Mouse (Mus musculus) testis, adult 2 months (tissue): ENCODE results near the gene Rgs21.

Experiments used
- CTCF ChIP-seq: fragments of 200-500 bp; IDR thresholded peaks from 2 replicates; pipeline ENCODE4 v1.5.1; 2012; ENCODE audit warnings: low read depth, mild to moderate bottlenecking, inconsistent platforms, low read length, moderate library complexity; ENCODE audit not compliant: control insufficient read depth, insufficient read depth, insufficient replicate concordance
- POLR2A ChIP-seq: fragments of 200-500 bp; IDR thresholded peaks from 2 replicates; pipeline ENCODE4 v1.6.1; 2012; ENCODE audit warnings: low read depth, mild to moderate bottlenecking, inconsistent platforms, low read length, moderate library complexity; ENCODE audit not compliant: control insufficient read depth

DNA sequence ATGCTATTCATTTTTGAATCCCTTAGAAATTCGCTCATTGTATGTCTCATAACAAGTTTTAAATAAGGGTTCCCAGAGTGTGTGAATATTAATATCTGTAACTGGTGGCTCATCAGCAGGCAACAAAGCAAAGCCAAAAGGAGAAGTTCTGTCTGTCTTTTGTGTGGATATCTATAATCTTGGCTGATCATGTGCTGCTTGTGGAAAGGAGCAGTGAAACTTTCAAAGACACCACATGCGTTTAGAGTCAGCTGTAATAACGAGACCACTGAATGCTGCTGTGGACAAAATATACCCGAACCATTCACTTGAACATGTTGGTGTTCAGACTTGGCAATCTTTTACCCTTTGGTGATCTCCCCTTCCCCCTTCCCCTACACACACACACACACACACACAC, 67.0 kb downstream of the Rgs21 start:
- TF ChIP-seq CTCF (no peak), POLR2A (no peak)
